Mouse (Mus musculus) cerebellum, adult 2 months (tissue): ENCODE measurements around the gene Lrrn4. TPM values are rescaled to one million over a fixed set of nuclear protein-coding genes. Genes with fewer than 3 reads are reported as not detected.
A peak's percentile ranks its signal among the peaks of the same experiment; 100 is the strongest.

Experiments
- DNase-seq, 2 experiments: peaks; one replicate each; pipeline ENCODE4 v3.0.0; 2021
- H3K27ac ChIP-seq: fragments of 200-500 bp; 2 replicates; pipeline ENCODE4 v1.5.1; 2012; ENCODE audit warnings: low read length, control low read depth, inconsistent platforms; ENCODE audit not compliant: insufficient read depth
- H3K27me3 ChIP-seq: fragments of 200-500 bp; 2 replicates; pipeline ENCODE4 v1.6.1; 2012; ENCODE audit warnings: inconsistent platforms, mild to moderate bottlenecking, low read length, moderate library complexity; ENCODE audit not compliant: control insufficient read depth, insufficient read depth
- H3K4me1 ChIP-seq: fragments of 200-500 bp; 2 replicates; pipeline ENCODE4 v1.6.1; 2011; ENCODE audit warnings: low read length; ENCODE audit not compliant: control insufficient read depth, insufficient read depth
- H3K4me3 ChIP-seq: fragments of 200-500 bp; replicated peaks from 2 replicates; pipeline ENCODE3; 2011; ENCODE audit warnings: mild to moderate bottlenecking, low read depth, low read length, control low read depth; ENCODE audit not compliant: insufficient read depth
- CTCF ChIP-seq: fragments of 200-500 bp; IDR thresholded peaks from 2 replicates; pipeline ENCODE4 v1.5.1; 2011; ENCODE audit warnings: low read depth, mild to moderate bottlenecking, control low read depth, low read length, moderate library complexity, borderline replicate concordance; ENCODE audit not compliant: insufficient read depth
- POLR2A ChIP-seq: fragments of 200-500 bp; IDR thresholded peaks from 2 replicates; pipeline ENCODE4 v1.6.1; 2011; ENCODE audit warnings: low read length, control low read depth, borderline replicate concordance; ENCODE audit not compliant: insufficient read depth
- WGBS: fragments of 180-500 bp; shearing (Covaris S2); methylation state at CpG from one replicate; pipeline ENCODE4 v1.1.7; 2018; 5-methylcytosine and 5-hydroxymethylcytosine counted together
- polyA plus RNA-seq: library from polyadenylated mRNA; depleted of rRNA; stranded (reverse); fragments of >200 nt; gene quantifications from 2 replicates; pipeline ENCODE4 v1.2.3, GENCODE M21; 2012

Lrrn4 gene
- polyA plus RNA-seq, 1 experiment = 0.23 TPM

GRCm38 (mm10) chr2:132906763-132907162 is 26.1 kb upstream of the Lrrn4 start:
- no peak overlapping the region for H3K4me3 ChIP-seq
- H3K27me3 ChIP-seq = no peaks in the 10 kb centered on the region; the same call in 1 of the 2 replicates
- 28% methylated on average over 8 of the region's 8 CpGs for WGBS
- DNase-seq = peak; percentile 25 to 43
- H3K4me1 ChIP-seq = no peaks in the 10 kb centered on the region
- no peak overlapping the region for H3K27ac ChIP-seq
- TF ChIP-seq CTCF (peak; percentile 29; the same call in 1 of the 2 replicates), POLR2A (no peak)

GRCm38 (mm10) chr2:132904961-132905360 is 24.3 kb upstream of the Lrrn4 start:
- DNase-seq = no peak
- H3K4me3 ChIP-seq = no peak overlapping the region
- H3K27ac ChIP-seq = no peak overlapping the region
- TF ChIP-seq CTCF = no peak
- no peak for TF ChIP-seq POLR2A
- no peaks in the 10 kb centered on the region; the same call in 1 of the 2 replicates for H3K27me3 ChIP-seq
- 48% methylated on average over 2 of the region's 2 CpGs for WGBS
- H3K4me1 ChIP-seq = no peaks in the 10 kb centered on the region

- no peak overlapping the region for H3K27ac ChIP-seq
- no peak overlapping the region for H3K4me3 ChIP-seq
- peak; percentile 42 to 55 for DNase-seq
- 37% methylated on average over 3 of the region's 3 CpGs for WGBS
- TF ChIP-seq POLR2A (no peak), CTCF (peak; percentile 55; the same call in 1 of the 2 replicates)
- H3K4me1 ChIP-seq = no peaks in the 10 kb centered on the region
- H3K27me3 ChIP-seq = no peaks in the 10 kb centered on the region; the same call in 1 of the 2 replicates
Measured at GRCm38 (mm10) chr2:132903498-132903897, 22.8 kb upstream of the Lrrn4 start.

- 75% methylated on average over 4 of the region's 4 CpGs for WGBS
- DNase-seq = no peak
- no peak overlapping the region for H3K27ac ChIP-seq
- TF ChIP-seq POLR2A (no peak), CTCF (no peak)
- H3K4me3 ChIP-seq = no peak overlapping the region
- no peaks in the 10 kb centered on the region for H3K27me3 ChIP-seq
- H3K4me1 ChIP-seq = no peaks in the 10 kb centered on the region
Measured at GRCm38 (mm10) chr2:132902056-132902455, 21.4 kb upstream of the Lrrn4 start.

- no peak for DNase-seq
- TF ChIP-seq CTCF (no peak), POLR2A (no peak)
- Histone ChIP-seq H3K4me3 (no peak overlapping the region), H3K4me1 (no peaks in the 10 kb centered on the region), H3K27me3 (no peaks in the 10 kb centered on the region), H3K27ac (no peak overlapping the region)
- WGBS = 37% methylated on average over 4 of the region's 4 CpGs
Measured at GRCm38 (mm10) chr2:132901636-132902035, 20.9 kb upstream of the Lrrn4 start.

- TF ChIP-seq POLR2A (no peak), CTCF (no peak)
- H3K4me1 ChIP-seq = no peaks in the 10 kb centered on the region
- H3K27ac ChIP-seq = no peak overlapping the region
- H3K4me3 ChIP-seq = no peak overlapping the region
- WGBS = 72% methylated on average over 1 of the region's 1 CpGs
- no peaks in the 10 kb centered on the region for H3K27me3 ChIP-seq
- DNase-seq = no peak
Measured at GRCm38 (mm10) chr2:132900596-132900995, 19.9 kb upstream of the Lrrn4 start.

GRCm38 (mm10) chr2:132898211-132898610 is 17.5 kb upstream of the Lrrn4 start:
- H3K27ac ChIP-seq = no peak overlapping the region
- H3K4me3 ChIP-seq = no peak overlapping the region
- no peak for DNase-seq
- no peaks in the 10 kb centered on the region for H3K27me3 ChIP-seq
- TF ChIP-seq CTCF (no peak), POLR2A (no peak)
- WGBS = 56% methylated on average over 1 of the region's 1 CpGs
- H3K4me1 ChIP-seq = no peaks in the 10 kb centered on the region

- no peaks in the 10 kb centered on the region for H3K27me3 ChIP-seq
- no peak for DNase-seq
- no peak overlapping the region for H3K4me3 ChIP-seq
- TF ChIP-seq CTCF (no peak), POLR2A (no peak)
- no peak overlapping the region for H3K27ac ChIP-seq
- H3K4me1 ChIP-seq = no peaks in the 10 kb centered on the region
- 11% methylated on average over 5 of the region's 5 CpGs for WGBS
Measured at GRCm38 (mm10) chr2:132893826-132894225, 13.1 kb upstream of the Lrrn4 start.
